In genomic region chr13:83077085-83077484, GRCm38 (mm10) we compare ENCODE assay signal across 26 mouse cellular contexts.
"Had no signal": no experiment of that assay in that cellular context is flagged by ENCODE, and none has a peak within 500 bp of the region (broad histone marks: within the 10 kb centered on the region; RNA-seq: fewer than 3 reads in every experiment).

No protein-coding gene starts in this region.

- ATAC-seq: hindbrain, embryonic 16.5 days; inflammation-experienced regulatory T-cells, adult 6 months; intestine, embryonic 15.5 days; intestine, postnatal 0 days had no signal

- DNase-seq: gastrocnemius, postnatal 10 days; gastrocnemius, postnatal 36 days; heart, adult 11 months; heart, adult 2 months; heart, postnatal 10 days; heart, postnatal 4 days; kidney, adult 18-20 months; kidney, adult 8-10 months; kidney, postnatal 10 days; kidney, postnatal 25 days; kidney, postnatal 4 days; liver; liver, embryonic 13.5 days had no signal

- H3K4me3 ChIP-seq: heart, adult 2 months; heart, embryonic 10.5 days; heart, embryonic 12.5 days; hindbrain, embryonic 10.5 days; hindbrain, embryonic 12.5 days; intestine, embryonic 15.5 days; layer of hippocampus, adult 2 months; limb, embryonic 10.5 days; limb, embryonic 12.5 days; liver, embryonic 13.5 days; liver, embryonic 15.5 days had no signal

- H3K27ac ChIP-seq: heart, adult 2 months; heart, embryonic 10.5 days; hindbrain, embryonic 10.5 days; hindbrain, embryonic 12.5 days; hindbrain, embryonic 14.5 days; intestine, embryonic 15.5 days; layer of hippocampus, adult 2 months; limb, embryonic 10.5 days; limb, embryonic 12.5 days; liver, embryonic 13.5 days; liver, embryonic 15.5 days had no signal
